Mouse (Mus musculus) liver, embryonic 11.5 days (tissue): ENCODE results near the gene Kctd19. TPM values are rescaled to one million over a fixed set of nuclear protein-coding genes. Genes with fewer than 3 reads are reported as not detected.

Source experiments
- ATAC-seq: fragments of 200-750 bp; cut with Nextera tagmentation; replicated peaks from 2 replicates; pipeline ENCODE4 v1.8.0; 2017; ENCODE audit warnings: moderate number of reproducible peaks, mild to moderate bottlenecking, moderate TSS enrichment, moderate library complexity; ENCODE audit not compliant: low FRiP score
- DNase-seq: peaks from one replicate; pipeline ENCODE4 v3.0.0-alpha.2; 2017; ENCODE audit warnings: low spot score
- H3K27ac ChIP-seq: fragments of 300-500 bp; sonication (generic); 2 replicates; pipeline ENCODE4 v1.5.1; 2014; ENCODE audit warnings: mild to moderate bottlenecking, low read depth, low read length, control low read depth
- H3K27me3 ChIP-seq: fragments of 300-500 bp; sonication (generic); replicated peaks from 2 replicates; pipeline ENCODE4 v1.6.1; 2014; ENCODE audit warnings: low read length, mixed read lengths; ENCODE audit not compliant: control insufficient read depth, insufficient read depth
- H3K36me3 ChIP-seq: fragments of 300-500 bp; sonication (generic); 2 replicates; pipeline ENCODE4 v1.6.1; 2014; ENCODE audit warnings: mild to moderate bottlenecking, low read length, moderate library complexity, mixed read lengths; ENCODE audit not compliant: control insufficient read depth, insufficient read depth
- H3K4me1 ChIP-seq: fragments of 300-500 bp; sonication (generic); replicated peaks from 2 replicates; pipeline ENCODE4 v1.6.1; 2014; ENCODE audit warnings: low read length, mixed read lengths; ENCODE audit not compliant: control insufficient read depth, insufficient read depth
- H3K4me2 ChIP-seq: fragments of 300-500 bp; sonication (generic); 2 replicates; pipeline ENCODE4 v1.6.1; 2014; ENCODE audit warnings: mild to moderate bottlenecking, control low read depth, moderate library complexity
- H3K4me3 ChIP-seq: fragments of 300-500 bp; sonication (generic); 2 replicates; pipeline ENCODE4 v1.5.1; 2014; ENCODE audit warnings: low read depth, low read length, control low read depth
- H3K9ac ChIP-seq: fragments of 300-500 bp; sonication (generic); 2 replicates; pipeline ENCODE4 v1.6.1; 2014; ENCODE audit warnings: low read depth, low read length, control low read depth
- H3K9me3 ChIP-seq: fragments of 300-500 bp; sonication (generic); 2 replicates; pipeline ENCODE4 v1.6.1; 2016; ENCODE audit warnings: low read length, inconsistent platforms, mixed read lengths; ENCODE audit not compliant: control insufficient read depth
- WGBS: fragments of 180-500 bp; shearing (Covaris S2); extraction: QIAGEN DNeasy Blood & Tissue Kit; methylation state at CpG from one replicate; pipeline ENCODE4 v1.1.7; 2014; 5-methylcytosine and 5-hydroxymethylcytosine counted together
- polyA plus RNA-seq: library from polyadenylated mRNA; unstranded; fragments of >200 nt; fragmentation: Nextera tagmentation; extraction: Ambion mirVana; gene quantifications from 2 replicates; pipeline ENCODE4 v1.2.1, GENCODE M21; 2014

Kctd19 gene
- polyA plus RNA-seq, 1 experiment from 2014 or later, result not detected

- Histone ChIP-seq H3K4me2 (peak overlapping the region; percentile 67), H3K36me3 (no peaks in the 10 kb centered on the region), H3K27ac (peak overlapping the region; percentile 89), H3K4me1 (peaks cover 15% of the 10 kb centered on the region), H3K4me3 (peak overlapping the region; percentile 8; the same call in 1 of the 2 replicates), H3K27me3 (peaks cover 5% of the 10 kb centered on the region; the same call in 1 of the 2 replicates), H3K9ac (peak overlapping the region; percentile 59), H3K9me3 (no peaks in the 10 kb centered on the region)
- ATAC-seq (peak; percentile 97), DNase-seq (no peak)
- WGBS, result 77% methylated on average over 3 of the region's 3 CpGs
Observed at GRCm38 (mm10) chr8:105448188-105448587, 34.9 kb upstream of the Kctd19 start.

GRCm38 (mm10) chr8:105446127-105446552 lies 32.8 kb upstream of the Kctd19 start:
- Histone ChIP-seq H3K36me3 (no peaks in the 10 kb centered on the region), H3K27ac (no peak overlapping the region), H3K27me3 (no peaks in the 10 kb centered on the region; the same call in 1 of the 2 replicates), H3K4me1 (peaks cover 15% of the 10 kb centered on the region), H3K4me3 (no peak overlapping the region), H3K9me3 (no peaks in the 10 kb centered on the region), H3K9ac (no peak overlapping the region), H3K4me2 (no peak overlapping the region)
- 48% methylated on average over 4 of the region's 4 CpGs for WGBS
- ATAC-seq (no peak), DNase-seq (no peak)

GRCm38 (mm10) chr8:105445296-105446126 lies 32.2 kb upstream of the Kctd19 start:
- WGBS, result 39% methylated on average over 11 of the region's 11 CpGs
- ATAC-seq (no peak), DNase-seq (no peak)
- Histone ChIP-seq H3K9ac (no peak overlapping the region), H3K36me3 (no peaks in the 10 kb centered on the region), H3K4me3 (no peak overlapping the region), H3K27me3 (no peaks in the 10 kb centered on the region; the same call in 1 of the 2 replicates), H3K4me1 (peaks cover 15% of the 10 kb centered on the region), H3K4me2 (no peak overlapping the region), H3K27ac (no peak overlapping the region), H3K9me3 (no peaks in the 10 kb centered on the region)

- no peaks in the 10 kb centered on the region; the same call in 1 of the 2 replicates for H3K27me3 ChIP-seq
- DNase-seq (no peak), ATAC-seq (no peak)
- H3K27ac ChIP-seq, result no peak overlapping the region
- H3K4me2 ChIP-seq, result no peak overlapping the region
- no peaks in the 10 kb centered on the region for H3K36me3 ChIP-seq
- no peak overlapping the region for H3K4me3 ChIP-seq
- peaks cover 7% of the 10 kb centered on the region for H3K4me1 ChIP-seq
- H3K9me3 ChIP-seq, result no peaks in the 10 kb centered on the region
- 91% methylated on average over 5 of the region's 5 CpGs for WGBS
- no peak overlapping the region for H3K9ac ChIP-seq
Observed at GRCm38 (mm10) chr8:105442661-105443060, 29.4 kb upstream of the Kctd19 start.

GRCm38 (mm10) chr8:105441433-105441832 lies 28.1 kb upstream of the Kctd19 start:
- DNase-seq, result peak; percentile 59

GRCm38 (mm10) chr8:105438865-105439264 lies 25.6 kb upstream of the Kctd19 start:
- Histone ChIP-seq H3K27me3 (peaks cover 11% of the 10 kb centered on the region), H3K4me2 (no peak overlapping the region), H3K4me3 (no peak overlapping the region), H3K9ac (no peak overlapping the region), H3K4me1 (no peaks in the 10 kb centered on the region), H3K27ac (no peak overlapping the region), H3K9me3 (no peaks in the 10 kb centered on the region), H3K36me3 (no peaks in the 10 kb centered on the region)
- ATAC-seq (no peak), DNase-seq (peak; percentile 46)
- 39% methylated on average over 4 of the region's 5 CpGs for WGBS

More at GRCm38 (mm10) chr8:105441433-105441832, 28.1 kb upstream of the Kctd19 start:
- Histone ChIP-seq H3K9ac (no peak overlapping the region), H3K36me3 (no peaks in the 10 kb centered on the region), H3K4me1 (peaks cover 7% of the 10 kb centered on the region), H3K4me3 (no peak overlapping the region), H3K27ac (no peak overlapping the region), H3K4me2 (no peak overlapping the region), H3K27me3 (peaks cover 2% of the 10 kb centered on the region; the same call in 1 of the 2 replicates), H3K9me3 (no peaks in the 10 kb centered on the region)
- ATAC-seq, result no peak
- 4% methylated on average over 6 of the region's 6 CpGs for WGBS

GRCm38 (mm10) chr8:105437078-105437748 lies 23.9 kb upstream of the Kctd19 start:
- Histone ChIP-seq H3K27me3 (peaks cover 19% of the 10 kb centered on the region), H3K9ac (no peak overlapping the region), H3K9me3 (no peaks in the 10 kb centered on the region), H3K4me3 (no peak overlapping the region), H3K36me3 (no peaks in the 10 kb centered on the region), H3K4me2 (no peak overlapping the region), H3K4me1 (no peaks in the 10 kb centered on the region), H3K27ac (no peak overlapping the region)
- WGBS, result 71% methylated on average over 5 of the region's 5 CpGs
- ATAC-seq, result no peak
- DNase-seq, result no peak

GRCm38 (mm10) chr8:105436218-105436617 lies 22.9 kb upstream of the Kctd19 start:
- Histone ChIP-seq H3K4me1 (no peaks in the 10 kb centered on the region), H3K4me3 (no peak overlapping the region), H3K4me2 (no peak overlapping the region), H3K36me3 (no peaks in the 10 kb centered on the region), H3K9ac (no peak overlapping the region), H3K9me3 (no peaks in the 10 kb centered on the region), H3K27ac (no peak overlapping the region), H3K27me3 (peaks cover 19% of the 10 kb centered on the region)
- 71% methylated on average over 5 of the region's 5 CpGs for WGBS
- ATAC-seq, result no peak
- no peak for DNase-seq
